Mouse (Mus musculus): Measurements from ENCODE around the gene Gm16867.
"Not testable (repeated sequence)": the region's sequence is repeated elsewhere in the genome, so short reads cannot be mapped to it uniquely, and the experiment has no call there.

Gm16867 gene

GRCm38 (mm10) chr14:69464465-69464864 lies 38.7 kb downstream of the Gm16867 start:
- DNase-seq: not testable (repeated sequence)

GRCm38 (mm10) chr14:69457691-69458090 lies 45.5 kb downstream of the Gm16867 start:
- DNase-seq: not testable (repeated sequence)

DNA sequence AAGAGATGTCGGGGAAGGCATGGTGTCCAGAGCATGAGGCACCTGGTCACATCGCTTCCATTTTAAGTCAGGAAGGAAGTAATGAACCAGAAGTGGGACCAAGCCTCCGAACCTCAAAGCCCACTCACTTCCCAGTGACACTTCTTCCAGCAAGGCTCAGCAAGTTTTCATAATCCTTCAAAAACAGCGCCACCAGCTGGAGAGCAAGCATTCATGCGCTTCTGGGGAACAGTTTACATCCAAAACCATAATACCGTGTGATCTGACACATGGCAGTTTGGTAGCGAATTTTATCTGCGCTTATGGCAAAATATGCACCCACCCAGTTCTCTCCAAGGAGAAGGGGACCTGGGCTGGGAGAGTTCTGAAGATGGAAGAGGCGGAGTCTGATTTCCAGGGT lies 48.5 kb downstream of the Gm16867 start:
- not testable (repeated sequence) for DNase-seq

DNA sequence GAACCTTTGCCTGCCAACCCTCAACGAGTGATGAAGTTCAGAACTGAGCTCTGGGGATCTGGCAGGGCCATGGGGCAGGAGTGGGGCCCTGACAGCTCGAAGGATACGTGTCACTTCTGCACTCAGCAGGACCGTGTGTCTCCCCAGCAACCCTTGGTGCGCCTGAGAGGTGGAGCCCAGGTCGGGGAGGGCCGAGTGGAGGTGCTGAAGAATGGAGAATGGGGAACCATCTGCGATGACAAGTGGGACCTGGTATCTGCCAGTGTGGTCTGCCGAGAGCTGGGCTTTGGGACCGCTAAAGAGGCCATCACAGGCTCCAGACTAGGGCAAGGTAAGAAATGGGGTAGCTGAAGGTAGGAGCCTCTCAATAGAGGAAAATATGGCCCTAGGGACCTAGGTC lies 54.3 kb downstream of the Gm16867 start:
- not testable (repeated sequence) for DNase-seq

DNA sequence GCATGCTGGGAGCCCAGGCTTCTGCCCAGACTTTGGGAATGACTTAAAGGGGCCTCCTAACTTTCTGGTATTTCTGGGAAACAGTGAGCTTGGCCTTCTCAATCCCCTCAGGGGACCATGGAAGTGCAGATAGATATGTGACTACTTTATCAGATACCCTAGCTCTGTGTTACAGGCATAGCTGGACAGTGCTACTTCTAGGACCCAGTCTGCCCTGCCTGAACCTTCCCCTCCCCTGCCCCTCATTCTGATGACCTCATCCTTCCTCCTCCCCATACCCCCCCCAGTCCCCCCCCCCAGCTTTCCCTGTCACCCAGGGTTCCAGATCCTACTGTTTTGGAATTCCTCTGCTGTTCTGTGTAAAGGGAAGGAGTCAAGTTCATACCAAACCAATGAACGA lies 56.2 kb downstream of the Gm16867 start:
- DNase-seq: not testable (repeated sequence)

- DNase-seq: not testable (repeated sequence)
These were observed 60.0 kb downstream of the Gm16867 start for GRCm38 (mm10) chr14:69443092-69443692.

- DNase-seq: not testable (repeated sequence)
These were observed 62.2 kb downstream of the Gm16867 start for GRCm38 (mm10) chr14:69440955-69441354.

- DNase-seq: not testable (repeated sequence)
These were observed 64.4 kb downstream of the Gm16867 start for GRCm38 (mm10) chr14:69438678-69439214.

DNA sequence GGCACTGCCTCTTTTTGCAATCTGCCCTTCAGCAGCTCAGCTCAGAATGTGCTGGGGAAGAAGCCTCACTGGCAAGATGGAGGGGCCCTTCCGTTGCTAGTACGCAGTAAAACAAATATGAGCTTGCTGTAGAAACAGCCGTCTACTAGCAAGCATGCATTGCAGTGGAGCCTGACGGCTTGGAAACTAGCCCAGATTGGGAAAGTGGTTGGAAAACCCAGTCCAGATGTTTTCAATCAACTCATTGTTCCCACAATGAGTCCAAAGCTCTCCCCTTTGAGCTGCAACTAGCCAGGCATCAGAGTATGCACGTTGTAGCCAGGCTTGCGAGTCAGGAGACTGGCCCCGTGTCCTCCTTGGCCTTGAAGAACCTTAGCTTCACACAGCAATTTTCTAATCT lies 82.2 kb downstream of the Gm16867 start:
- not testable (repeated sequence) for DNase-seq

DNA sequence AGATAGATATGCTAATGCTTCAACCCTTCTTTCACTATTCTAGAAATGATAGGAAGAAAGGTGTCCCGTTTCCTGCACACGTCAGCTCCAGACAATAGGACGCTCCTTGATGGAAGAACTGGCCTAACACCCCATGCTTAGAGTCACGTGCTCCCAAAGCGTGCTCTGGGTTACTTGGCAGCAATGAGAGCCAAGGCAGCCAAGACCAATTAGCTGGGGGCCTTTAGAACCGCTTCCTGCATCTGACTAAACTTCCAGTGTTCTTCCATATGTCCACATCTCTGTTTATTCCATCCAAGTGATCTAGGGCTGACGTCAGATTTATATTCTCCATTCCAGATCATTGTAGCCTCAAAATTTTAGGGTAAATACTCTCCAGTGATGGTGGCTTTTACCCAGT lies 85.6 kb downstream of the Gm16867 start:
- not testable (repeated sequence) for DNase-seq

Data from kidney, postnatal 10 days (tissue).